Mouse (Mus musculus) skeletal muscle tissue, postnatal 0 days (tissue): Measurements from ENCODE around the gene Gm20736. TPM values are rescaled to one million over a fixed set of nuclear protein-coding genes. Genes with fewer than 3 reads are reported as not detected.

Experiments used
- polyA plus RNA-seq: library from polyadenylated mRNA; unstranded; fragments of >200 nt; fragmentation: Nextera tagmentation; extraction: Ambion mirVana; gene quantifications from 2 replicates; pipeline ENCODE4 v1.2.1, GENCODE M21; 2015

The Gm20736 gene
- polyA plus RNA-seq, result not detected in 2 replicates

GRCm38 (mm10) chrY:65377390-65377789 is at the start of gene Gm20736:
TSS of gene Gm20736 (plus strand) at chrY:65377690.

Other genes starting within 250 kb of the Gm20736 start
- not detected in 2 replicates for gene Gm20924, start 170.2 kb upstream of the Gm20736 start, polyA plus RNA-seq